In the genomic region with DNA sequence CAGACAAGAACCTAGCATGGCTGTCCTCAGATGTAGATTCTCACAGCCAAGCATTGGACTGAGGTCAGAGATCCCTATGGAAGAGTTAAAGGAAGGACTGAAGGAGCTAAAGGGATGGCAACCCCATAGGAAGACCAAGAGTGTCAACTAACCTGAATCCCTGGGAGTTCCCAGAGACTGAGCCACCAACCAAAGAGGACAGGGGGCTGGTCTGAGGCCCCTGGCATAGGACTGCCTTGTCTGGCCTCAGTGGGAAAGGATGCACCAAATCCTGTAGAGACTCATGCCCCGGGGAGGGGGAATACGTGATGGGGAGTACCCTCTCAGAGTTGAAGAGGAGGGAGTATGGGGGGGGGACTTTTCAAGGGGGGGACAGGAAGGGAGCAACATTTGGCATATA, we compare ENCODE assay signal across 32 mouse cellular contexts.
"Had no signal": no experiment of that assay in that cellular context is flagged by ENCODE, and none has a peak within 500 bp of the region (broad histone marks: within the 10 kb centered on the region; RNA-seq: fewer than 3 reads in every experiment).

No protein-coding gene starts in this region.

- H3K36me3 ChIP-seq: heart, embryonic 13.5 days; heart, embryonic 15.5 days; hindbrain, embryonic 10.5 days; hindbrain, embryonic 12.5 days; hindbrain, embryonic 13.5 days; hindbrain, embryonic 15.5 days; kidney, embryonic 15.5 days had no signal

- DNase-seq: heart, postnatal 10 days; heart, postnatal 14 days; heart, postnatal 36 days; kidney, adult 11 months; kidney, adult 18-20 months; kidney, adult 2 months; kidney, adult 8-10 months; kidney, adult 9 months; kidney, postnatal 10 days; kidney, postnatal 14 days; kidney, postnatal 25 days; kidney, postnatal 36 days; kidney, postnatal 4 days; layer of hippocampus, adult 9-11 months; layer of hippocampus, postnatal 36 days had no signal

- ATAC-seq: hindbrain, embryonic 16.5 days; hindbrain, postnatal 0 days; inflammation-experienced regulatory T-cells, adult 6 months; intestine, embryonic 16.5 days; intestine, postnatal 0 days had no signal

- H3K9ac ChIP-seq: heart, embryonic 13.5 days; heart, embryonic 15.5 days; hindbrain, embryonic 12.5 days; hindbrain, embryonic 13.5 days; hindbrain, embryonic 14.5 days; hindbrain, embryonic 15.5 days; kidney, embryonic 15.5 days had no signal

- H3K4me2 ChIP-seq: heart, embryonic 11.5 days; heart, embryonic 13.5 days; heart, embryonic 15.5 days; hindbrain, embryonic 12.5 days; hindbrain, embryonic 13.5 days; hindbrain, embryonic 14.5 days; hindbrain, embryonic 15.5 days; kidney, embryonic 15.5 days had no signal

- H3K9me3 ChIP-seq: heart, embryonic 13.5 days; heart, embryonic 15.5 days; hindbrain, embryonic 10.5 days; hindbrain, embryonic 12.5 days; hindbrain, embryonic 13.5 days; hindbrain, embryonic 15.5 days; kidney, embryonic 15.5 days had no signal

- H3K4me3 ChIP-seq: heart, embryonic 13.5 days; heart, embryonic 15.5 days; hindbrain, embryonic 10.5 days; hindbrain, embryonic 12.5 days; hindbrain, embryonic 13.5 days; hindbrain, embryonic 15.5 days; kidney, embryonic 15.5 days; layer of hippocampus, adult 2 months; left cerebral cortex, adult 2 months had no signal

- H3K4me1 ChIP-seq: hindbrain, embryonic 15.5 days had no signal

- H3K27me3 ChIP-seq: heart, embryonic 13.5 days; heart, embryonic 15.5 days; hindbrain, embryonic 12.5 days; hindbrain, embryonic 13.5 days; hindbrain, embryonic 15.5 days; kidney, embryonic 15.5 days had no signal

- H3K27ac ChIP-seq: heart, embryonic 13.5 days; heart, embryonic 15.5 days; hindbrain, embryonic 10.5 days; hindbrain, embryonic 12.5 days; hindbrain, embryonic 13.5 days; hindbrain, embryonic 14.5 days; hindbrain, embryonic 15.5 days; hindbrain, postnatal 0 days; kidney, embryonic 15.5 days; kidney, postnatal 0 days; layer of hippocampus, adult 2 months; left cerebral cortex, adult 2 months had no signal
